Mouse (Mus musculus): ENCODE data around the gene Gm5089.

The Gm5089 gene

GRCm38 (mm10) chr14:122388431-122389031, 62.4 kb downstream of the Gm5089 start:
- in situ Hi-C loops (cut with MboI, MseI) = no loop called here

GRCm38 (mm10) chr14:122387781-122388180, 63.1 kb downstream of the Gm5089 start:
- in situ Hi-C loops (cut with MboI, MseI) = no loop called here

DNA sequence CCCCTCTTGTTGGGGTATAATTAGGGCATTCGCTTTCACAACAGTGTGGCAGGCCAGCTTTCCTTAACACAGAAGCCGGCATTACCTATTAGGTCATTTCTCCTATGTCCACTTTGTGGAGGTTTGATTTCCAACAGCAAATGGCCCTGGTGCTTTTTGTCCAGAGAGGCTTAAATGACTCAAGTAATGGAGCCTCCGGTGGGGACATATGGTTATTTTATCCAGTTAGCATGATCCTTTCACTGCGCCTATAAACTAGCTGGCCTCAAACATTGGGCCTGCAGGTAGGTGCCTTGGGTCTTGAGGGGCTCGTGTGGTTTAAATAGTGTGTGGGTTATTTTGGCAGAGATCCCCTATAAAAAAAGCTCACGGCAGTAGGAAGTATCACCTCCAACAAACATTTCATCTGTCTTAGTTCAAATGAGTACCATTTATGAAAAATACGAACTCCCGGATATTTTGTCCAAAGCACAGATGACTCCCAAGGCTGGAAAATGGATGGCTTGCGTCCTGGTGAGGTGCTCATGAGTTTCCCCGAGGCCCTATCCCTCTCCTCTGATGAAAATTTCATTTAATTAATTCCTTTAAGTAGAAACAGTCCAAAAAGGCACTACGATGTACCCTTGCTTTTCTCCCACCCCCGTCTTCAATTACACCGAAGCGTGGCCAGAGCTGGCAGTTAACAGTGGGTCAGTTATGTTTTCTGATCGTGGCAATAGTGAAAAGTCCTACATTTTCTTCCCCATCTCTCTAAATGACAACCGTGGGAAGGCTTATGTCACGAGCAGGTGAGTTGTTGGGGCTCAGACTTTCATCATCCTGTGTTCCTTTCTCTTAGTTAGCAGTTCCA, 64.4 kb downstream of the Gm5089 start:
- in situ Hi-C loops (cut with MboI, MseI) = no loop called here

GRCm38 (mm10) chr14:122385758-122386157, 65.2 kb downstream of the Gm5089 start:
- in situ Hi-C loops (cut with MboI, MseI) = no loop called here

DNA sequence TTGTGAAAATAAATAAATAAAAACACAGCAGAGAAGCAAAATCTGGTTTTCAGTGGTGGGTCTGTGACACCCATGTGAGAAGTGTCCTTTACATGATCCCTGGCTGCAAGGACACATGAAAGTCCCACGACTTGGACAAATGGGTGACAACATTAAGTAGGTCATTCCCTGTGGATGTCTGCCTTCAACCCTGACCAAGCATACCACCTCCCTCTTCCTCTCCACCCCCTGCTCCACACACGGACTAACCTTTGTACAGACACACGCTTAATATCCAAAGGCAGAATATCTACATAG, 65.7 kb downstream of the Gm5089 start:
- in situ Hi-C loops (cut with MboI, MseI) = no loop called here
